Mouse (Mus musculus) embryonic facial prominence, embryonic 10.5 days (tissue): Measurements from ENCODE around the gene Pipox. TPM values are rescaled to one million over a fixed set of nuclear protein-coding genes. Genes with fewer than 3 reads are reported as not detected.

Source experiments
- DNase-seq: peaks from one replicate; pipeline ENCODE4 v3.0.0-alpha.2; 2017; ENCODE audit warnings: low spot score
- H3K27ac ChIP-seq: fragments of 300-500 bp; sonication (generic); replicated peaks from 2 replicates; pipeline ENCODE4 v1.5.1; 2016; ENCODE audit warnings: mild to moderate bottlenecking
- H3K27me3 ChIP-seq: fragments of 300-500 bp; sonication (generic); replicated peaks from 2 replicates; pipeline ENCODE4 v1.6.1; 2016; ENCODE audit warnings: low read depth, mild to moderate bottlenecking; ENCODE audit not compliant: poor library complexity, severe bottlenecking
- H3K36me3 ChIP-seq: fragments of 300-500 bp; sonication (generic); replicated peaks from 2 replicates; pipeline ENCODE4 v1.6.1; 2016; ENCODE audit warnings: mild to moderate bottlenecking, moderate library complexity
- H3K4me1 ChIP-seq: fragments of 300-500 bp; sonication (generic); 2 replicates; pipeline ENCODE4 v1.6.1; 2016
- H3K4me3 ChIP-seq: fragments of 300-500 bp; sonication (generic); 2 replicates; pipeline ENCODE4 v1.5.1; 2016; ENCODE audit warnings: mild to moderate bottlenecking, moderate library complexity
- H3K9me3 ChIP-seq: fragments of 300-500 bp; sonication (generic); 2 replicates; pipeline ENCODE4 v1.6.1; 2016; ENCODE audit warnings: mild to moderate bottlenecking
- WGBS: fragments of 180-500 bp; shearing (Covaris S2); methylation state at CpG from one replicate; pipeline ENCODE4 v1.1.7; 2016; 5-methylcytosine and 5-hydroxymethylcytosine counted together
- polyA plus RNA-seq: library from polyadenylated mRNA; unstranded; fragments of >200 nt; fragmentation: Nextera tagmentation; extraction: Ambion mirVana; gene quantifications from 2 replicates; pipeline ENCODE4 v1.2.1, GENCODE M21; 2016

Pipox gene
- polyA plus RNA-seq, 1 experiment from 2014 or later: 2.1 TPM

DNA sequence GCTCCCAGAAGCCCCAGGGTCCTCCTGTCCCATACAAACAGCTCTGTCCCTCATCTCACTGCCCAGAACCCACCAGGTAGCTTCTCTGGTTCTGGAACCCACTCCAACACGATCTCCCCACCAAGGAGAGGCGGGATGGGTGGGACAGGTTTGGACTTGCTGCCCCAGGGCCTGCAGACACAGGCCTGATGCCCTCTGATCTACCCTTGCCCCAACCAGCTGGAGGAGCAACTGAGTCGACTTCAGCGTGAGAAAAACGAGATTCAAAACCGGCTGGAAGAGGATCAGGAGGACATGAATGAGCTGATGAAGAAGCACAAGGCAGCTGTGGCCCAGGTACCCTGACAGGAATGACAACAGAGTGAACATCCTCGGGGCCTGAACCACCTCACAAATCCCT, 44.7 kb downstream of the Pipox start:
- DNase-seq: no peak
- peaks cover 42% of the 10 kb centered on the region for H3K4me1 ChIP-seq
- H3K9me3 ChIP-seq: no peaks in the 10 kb centered on the region
- peaks cover 59% of the 10 kb centered on the region for H3K27me3 ChIP-seq
- WGBS: 72% methylated on average over 7 of the region's 7 CpGs
- H3K4me3 ChIP-seq: no peak overlapping the region
- H3K36me3 ChIP-seq: peaks cover 90% of the 10 kb centered on the region
- no peak overlapping the region for H3K27ac ChIP-seq

DNA sequence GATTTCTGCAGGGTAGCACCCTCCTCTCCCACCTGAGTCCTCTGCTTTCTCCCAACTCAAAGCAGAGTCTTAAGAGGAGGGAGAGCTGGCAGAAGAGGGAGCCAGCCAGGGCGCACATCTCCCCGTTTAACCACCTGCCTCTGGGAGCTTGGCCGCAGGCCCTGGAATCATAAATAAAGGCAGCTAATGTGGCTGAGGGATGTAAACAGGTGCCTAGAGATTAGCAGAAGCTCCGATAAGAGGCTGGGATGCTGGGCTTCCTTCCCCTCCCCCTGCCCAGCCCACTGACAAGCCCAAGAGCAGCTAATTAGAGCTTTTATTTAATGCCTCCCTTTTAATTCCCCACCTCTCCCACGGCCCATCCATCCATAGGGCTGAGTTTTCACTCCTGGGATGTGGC, 45.8 kb downstream of the Pipox start:
- Histone ChIP-seq H3K4me1 (peaks cover 47% of the 10 kb centered on the region), H3K27ac (no peak overlapping the region), H3K36me3 (peaks cover 90% of the 10 kb centered on the region), H3K4me3 (no peak overlapping the region), H3K27me3 (peaks cover 51% of the 10 kb centered on the region), H3K9me3 (no peaks in the 10 kb centered on the region)
- 47% methylated on average over 5 of the region's 5 CpGs for WGBS
- no peak for DNase-seq

DNA sequence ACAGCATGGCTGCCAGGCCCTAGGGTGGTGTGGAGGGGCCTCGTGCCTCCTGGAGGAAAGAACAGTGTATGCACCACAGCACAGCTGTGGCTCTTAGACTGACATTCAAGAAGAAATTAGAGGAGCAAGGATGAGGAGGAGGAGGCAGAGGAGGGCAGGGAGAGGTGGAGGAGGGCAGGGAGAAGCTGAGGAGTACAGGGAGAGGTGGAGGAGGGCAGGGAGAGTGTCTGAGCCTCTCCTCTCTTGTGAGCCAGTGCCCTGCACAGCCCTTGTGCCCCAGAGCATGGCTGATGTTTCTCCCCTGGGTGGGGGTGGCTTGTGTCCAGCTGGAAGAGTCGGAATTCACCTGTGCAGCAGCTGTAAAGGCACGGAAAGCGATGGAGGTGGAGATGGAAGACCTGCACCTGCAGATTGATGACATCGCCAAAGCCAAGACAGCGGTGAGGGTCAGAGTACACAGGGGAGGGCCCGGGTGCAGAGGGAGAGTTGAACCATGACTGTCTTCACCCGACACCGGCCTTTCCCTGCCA, 46.2 kb downstream of the Pipox start:
- Histone ChIP-seq H3K4me3 (no peak overlapping the region), H3K9me3 (no peaks in the 10 kb centered on the region), H3K4me1 (peaks cover 47% of the 10 kb centered on the region), H3K36me3 (peaks cover 91% of the 10 kb centered on the region), H3K27me3 (peaks cover 47% of the 10 kb centered on the region), H3K27ac (no peak overlapping the region; the same call in 1 of the 2 replicates)
- 59% methylated on average over 9 of the region's 9 CpGs for WGBS
- no peak for DNase-seq

DNA sequence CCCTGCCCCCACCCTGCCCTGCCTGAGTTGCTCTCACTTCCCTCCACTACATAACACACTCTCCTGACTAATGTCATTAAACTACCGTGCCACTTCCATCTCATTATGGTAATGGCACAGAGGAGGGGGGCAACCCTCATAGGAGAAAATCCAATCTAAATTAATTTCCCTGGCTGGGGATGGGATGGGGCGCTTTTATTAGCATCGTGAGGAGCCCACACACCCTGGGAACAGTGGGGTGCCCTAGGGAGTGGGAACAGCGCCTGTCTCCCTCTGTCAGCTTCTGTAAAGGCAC, 50.0 kb downstream of the Pipox start:
- Histone ChIP-seq H3K27me3 (peaks cover 23% of the 10 kb centered on the region), H3K4me1 (peaks cover 25% of the 10 kb centered on the region), H3K27ac (no peak overlapping the region), H3K9me3 (no peaks in the 10 kb centered on the region), H3K36me3 (peaks cover 86% of the 10 kb centered on the region), H3K4me3 (no peak overlapping the region)
- 65% methylated on average over 4 of the region's 4 CpGs for WGBS
- DNase-seq: no peak

DNA sequence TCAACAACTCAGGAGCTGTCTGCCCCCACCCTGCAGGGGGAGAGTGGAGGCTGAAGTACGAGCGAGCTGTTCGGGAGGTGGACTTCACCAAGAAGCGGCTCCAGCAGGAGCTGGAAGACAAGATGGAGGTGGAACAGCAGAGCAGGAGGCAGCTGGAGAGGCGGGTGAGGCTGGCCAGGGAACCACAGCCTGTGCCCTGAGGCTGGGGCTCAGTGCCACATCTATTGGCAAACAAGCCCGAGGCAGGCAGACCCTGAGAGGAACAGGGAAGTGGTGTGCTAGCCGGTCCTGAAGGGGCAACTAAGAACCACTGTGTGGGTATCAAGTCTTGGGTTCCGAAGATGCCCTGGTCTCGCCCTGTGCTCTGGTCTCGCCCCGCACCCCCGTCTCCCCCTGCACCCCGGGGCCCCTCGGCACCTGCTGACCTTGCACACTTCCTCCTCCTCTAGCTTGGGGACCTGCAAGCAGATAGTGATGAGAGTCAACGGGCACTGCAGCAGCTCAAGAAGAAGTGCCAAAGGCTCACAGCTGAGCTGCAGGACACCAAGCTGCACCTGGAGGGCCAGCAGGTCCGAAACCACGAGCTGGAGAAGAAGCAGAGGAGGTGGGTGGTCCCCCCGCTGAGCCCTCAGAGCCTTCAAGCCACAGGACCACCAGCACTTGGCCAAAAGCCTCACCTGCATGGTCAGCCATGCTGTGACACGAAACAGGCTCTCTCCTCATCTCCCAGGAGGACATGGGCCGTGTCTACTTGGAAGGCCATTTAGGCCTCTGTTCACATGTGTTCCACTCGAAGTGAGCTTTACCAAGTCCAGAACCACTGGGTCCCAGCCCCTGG, 50.6 kb downstream of the Pipox start:
- no peak for DNase-seq
- H3K27me3 ChIP-seq: peaks cover 21% of the 10 kb centered on the region
- peaks cover 20% of the 10 kb centered on the region for H3K4me1 ChIP-seq
- 89% methylated on average over 21 of the region's 21 CpGs for WGBS
- H3K9me3 ChIP-seq: no peaks in the 10 kb centered on the region
- H3K4me3 ChIP-seq: no peak overlapping the region
- peaks cover 85% of the 10 kb centered on the region for H3K36me3 ChIP-seq
- no peak overlapping the region for H3K27ac ChIP-seq

DNA sequence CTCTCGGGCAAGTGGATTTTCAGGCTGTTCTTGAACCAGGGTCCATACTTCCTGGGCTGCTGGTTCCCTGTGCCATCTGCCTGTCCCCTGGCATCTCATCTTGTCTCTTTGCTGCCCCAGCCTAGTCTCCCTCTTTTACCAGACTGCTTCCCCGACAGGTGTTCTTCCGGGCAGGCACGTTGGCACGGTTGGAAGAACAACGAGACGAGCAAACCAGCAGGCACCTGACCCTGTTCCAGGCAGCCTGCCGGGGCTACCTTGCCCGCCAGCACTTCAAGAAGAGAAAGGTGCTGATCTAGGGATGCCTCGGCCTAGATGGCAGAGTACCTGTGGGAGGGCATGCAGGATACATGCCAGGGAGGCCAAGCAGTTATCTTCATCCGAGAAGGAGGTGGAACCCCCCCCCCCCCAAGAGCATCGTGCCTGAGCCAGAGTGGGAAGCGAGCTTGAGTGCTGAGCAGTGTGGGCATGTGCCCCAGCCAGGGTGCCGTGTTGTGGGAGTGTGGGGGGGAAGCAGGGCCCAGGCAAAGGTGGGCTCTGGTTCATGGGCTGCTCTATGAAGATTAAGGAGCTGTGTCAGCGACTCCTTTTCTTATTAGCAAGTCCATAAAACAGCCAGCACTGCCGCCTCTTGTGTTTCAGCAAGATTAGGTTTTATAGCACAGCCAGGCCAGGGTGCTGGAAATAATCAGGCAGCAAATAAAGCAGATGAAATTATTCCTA, 53.2 kb downstream of the Pipox start:
- no peak overlapping the region for H3K4me3 ChIP-seq
- no peaks in the 10 kb centered on the region for H3K9me3 ChIP-seq
- H3K27ac ChIP-seq: no peak overlapping the region
- peaks cover 82% of the 10 kb centered on the region for H3K36me3 ChIP-seq
- H3K4me1 ChIP-seq: peaks cover 26% of the 10 kb centered on the region; the same call in 1 of the 2 replicates
- WGBS: 87% methylated on average over 16 of the region's 16 CpGs
- 0 out of 2 replicates have a peak, but pooled peaks cover 4% of the 10 kb centered on the region for H3K27me3 ChIP-seq
- no peak for DNase-seq

DNA sequence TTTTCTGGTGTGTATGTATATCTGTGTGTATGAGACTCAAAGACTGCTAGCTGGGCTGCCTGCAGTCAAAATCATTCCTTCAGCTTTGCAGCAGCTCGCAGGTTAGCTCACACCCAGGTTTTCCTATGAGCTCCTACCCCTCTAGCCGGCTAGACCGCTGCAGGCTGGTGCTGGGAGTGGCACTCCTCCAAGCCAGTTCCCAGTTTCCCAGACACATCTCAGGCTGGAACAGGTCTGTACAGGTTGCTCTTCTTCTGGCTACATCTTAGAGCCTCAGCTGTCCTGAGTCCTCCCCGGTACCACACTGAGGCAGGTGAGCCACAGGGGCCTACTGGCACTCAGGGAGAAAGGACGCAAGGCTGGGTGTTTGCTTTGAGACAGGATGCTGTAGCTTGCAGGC, 56.0 kb downstream of the Pipox start:
- H3K27ac ChIP-seq: no peak overlapping the region
- no peak overlapping the region for H3K4me3 ChIP-seq
- H3K27me3 ChIP-seq: 0 out of 2 replicates have a peak, but pooled peaks cover 4% of the 10 kb centered on the region
- peaks cover 77% of the 10 kb centered on the region for H3K36me3 ChIP-seq
- no peak for DNase-seq
- H3K4me1 ChIP-seq: peaks cover 17% of the 10 kb centered on the region; the same call in 1 of the 2 replicates
- no peaks in the 10 kb centered on the region for H3K9me3 ChIP-seq
- 84% methylated on average over 5 of the region's 5 CpGs for WGBS

DNA sequence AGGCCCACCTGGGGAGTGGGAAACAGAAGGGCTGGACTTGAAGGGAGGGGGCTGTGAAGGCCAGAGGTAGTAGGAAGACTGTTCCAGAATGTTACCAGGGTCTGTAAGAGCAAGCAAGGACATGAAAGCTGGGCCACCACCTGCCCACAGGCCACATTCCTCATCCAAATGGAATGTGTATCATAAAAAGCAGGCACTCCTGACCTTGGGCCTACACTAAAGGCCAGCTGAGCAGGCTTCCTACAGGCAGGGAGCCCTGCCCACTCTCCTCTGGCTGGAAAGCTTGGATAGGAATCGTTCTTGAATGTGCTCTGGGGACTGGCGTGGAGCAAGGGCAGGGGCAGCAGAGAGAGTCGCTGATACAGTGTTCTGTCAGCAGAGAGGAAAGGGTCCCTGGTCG, 57.1 kb downstream of the Pipox start:
- Histone ChIP-seq H3K4me1 (peaks cover 17% of the 10 kb centered on the region; the same call in 1 of the 2 replicates), H3K4me3 (no peak overlapping the region), H3K36me3 (peaks cover 73% of the 10 kb centered on the region), H3K9me3 (no peaks in the 10 kb centered on the region), H3K27me3 (0 out of 2 replicates have a peak, but pooled peaks cover 4% of the 10 kb centered on the region), H3K27ac (peak overlapping the region; percentile 49)
- peak; percentile 42 for DNase-seq
- 65% methylated on average over 4 of the region's 4 CpGs for WGBS

DNA sequence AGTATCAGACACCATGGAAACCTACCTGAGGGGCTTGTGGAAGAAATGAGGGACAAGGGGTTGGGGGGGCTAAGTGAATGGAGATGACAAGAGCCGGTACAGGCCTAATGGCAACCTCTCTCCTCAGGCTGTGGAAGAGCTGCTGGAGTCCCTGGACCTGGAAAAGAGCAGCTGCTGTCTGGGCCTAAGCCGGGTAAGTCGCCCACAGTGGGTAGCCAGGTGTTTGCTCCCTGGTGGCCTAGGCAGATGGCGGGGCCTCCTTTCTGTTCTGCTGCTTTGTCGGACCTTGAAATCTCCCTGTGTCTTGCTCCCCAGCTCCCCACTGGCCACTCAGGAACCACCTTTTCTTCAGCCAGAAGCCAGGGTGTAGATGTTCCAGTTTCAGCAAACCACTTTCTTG, 57.6 kb downstream of the Pipox start:
- peak overlapping the region; percentile 49 for H3K27ac ChIP-seq
- no peaks in the 10 kb centered on the region for H3K9me3 ChIP-seq
- H3K4me3 ChIP-seq: no peak overlapping the region
- H3K27me3 ChIP-seq: 0 out of 2 replicates have a peak, but pooled peaks cover 4% of the 10 kb centered on the region
- DNase-seq: no peak
- 74% methylated on average over 5 of the region's 5 CpGs for WGBS
- H3K4me1 ChIP-seq: peaks cover 17% of the 10 kb centered on the region; the same call in 1 of the 2 replicates
- H3K36me3 ChIP-seq: peaks cover 69% of the 10 kb centered on the region

DNA sequence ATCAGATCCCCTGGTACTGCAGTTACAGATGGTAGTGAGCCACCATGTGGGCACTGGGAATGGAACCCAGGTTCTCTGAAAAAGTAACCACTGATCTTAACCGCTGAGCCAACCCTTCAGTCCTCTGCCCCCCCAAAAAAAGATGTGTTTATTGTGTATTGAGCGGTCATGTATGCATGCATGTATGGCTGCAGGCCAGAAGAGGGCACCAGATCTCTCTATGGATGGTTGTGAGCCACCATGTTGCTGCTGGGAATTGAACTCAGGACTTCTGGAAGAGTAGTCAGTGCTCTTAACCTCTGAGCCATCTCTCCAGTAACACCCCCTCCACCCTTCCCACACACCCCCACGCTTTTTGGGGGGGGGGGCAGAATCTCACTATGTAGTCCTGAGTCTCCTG, 58.8 kb downstream of the Pipox start:
- Histone ChIP-seq H3K4me1 (peaks cover 28% of the 10 kb centered on the region), H3K9me3 (no peaks in the 10 kb centered on the region), H3K4me3 (no peak overlapping the region), H3K36me3 (peaks cover 60% of the 10 kb centered on the region), H3K27me3 (no peaks in the 10 kb centered on the region), H3K27ac (no peak overlapping the region)
- DNase-seq: no peak
- 75% methylated on average over 3 of the region's 3 CpGs for WGBS

DNA sequence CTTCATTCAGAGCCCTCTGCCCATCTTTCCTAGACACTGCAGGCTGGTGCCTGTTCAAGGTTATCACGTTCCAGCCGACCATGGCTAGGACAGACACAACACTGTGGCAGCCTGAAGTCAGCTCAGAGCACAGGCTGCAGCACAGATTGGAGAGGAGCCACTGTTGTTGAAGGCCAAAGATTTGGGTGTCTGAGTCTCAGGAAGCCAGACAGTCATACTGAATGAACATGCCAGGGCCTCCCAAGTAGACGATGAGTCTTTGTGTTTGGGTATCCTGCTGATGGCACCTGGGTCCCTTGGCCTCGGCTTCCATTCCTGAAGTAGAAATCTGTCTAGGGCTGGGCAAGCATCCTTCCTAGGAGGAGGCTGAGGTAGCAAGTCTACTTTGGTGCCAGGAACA, 61.4 kb downstream of the Pipox start:
- H3K9me3 ChIP-seq: no peaks in the 10 kb centered on the region
- peaks cover 74% of the 10 kb centered on the region for H3K36me3 ChIP-seq
- peaks cover 29% of the 10 kb centered on the region for H3K4me1 ChIP-seq
- DNase-seq: no peak
- WGBS: 88% methylated on average over 4 of the region's 4 CpGs
- H3K27me3 ChIP-seq: no peaks in the 10 kb centered on the region
- H3K4me3 ChIP-seq: no peak overlapping the region
- no peak overlapping the region for H3K27ac ChIP-seq

DNA sequence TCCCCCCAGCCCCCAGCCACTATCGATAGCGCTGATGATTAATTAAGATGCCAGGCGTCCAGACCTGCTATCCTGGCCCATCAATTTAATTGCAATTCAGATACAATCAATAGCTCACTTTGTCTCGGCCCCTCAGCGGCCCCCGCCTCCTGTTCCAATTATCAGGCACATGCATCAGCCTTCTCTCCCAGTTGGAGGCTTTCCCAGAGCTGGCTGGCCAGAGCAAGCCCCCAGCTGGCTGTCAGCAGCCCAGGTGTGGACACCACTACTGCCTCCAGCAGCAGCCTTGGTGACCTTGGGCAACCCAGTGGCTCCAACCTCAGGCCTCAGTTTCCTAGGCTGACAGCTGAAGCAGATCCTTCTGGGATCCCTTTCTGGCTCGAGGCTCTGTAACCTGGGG, 63.0 kb downstream of the Pipox start:
- Histone ChIP-seq H3K4me3 (no peak overlapping the region), H3K9me3 (no peaks in the 10 kb centered on the region), H3K27ac (no peak overlapping the region), H3K36me3 (peaks cover 62% of the 10 kb centered on the region), H3K4me1 (peaks cover 33% of the 10 kb centered on the region), H3K27me3 (no peaks in the 10 kb centered on the region)
- DNase-seq: no peak
- 56% methylated on average over 7 of the region's 7 CpGs for WGBS
